Mouse (Mus musculus) A20 (cell line): ENCODE data around the gene Alkbh5.
"Not testable (repeated sequence)": the region's sequence is repeated elsewhere in the genome, so short reads cannot be mapped to it uniquely, and the experiment has no call there.

Source experiments
- DNase-seq: peaks from one replicate; pipeline ENCODE4 v3.0.0-alpha.2; 2011; ENCODE audit warnings: low read depth, low spot score

Gene Alkbh5

DNA sequence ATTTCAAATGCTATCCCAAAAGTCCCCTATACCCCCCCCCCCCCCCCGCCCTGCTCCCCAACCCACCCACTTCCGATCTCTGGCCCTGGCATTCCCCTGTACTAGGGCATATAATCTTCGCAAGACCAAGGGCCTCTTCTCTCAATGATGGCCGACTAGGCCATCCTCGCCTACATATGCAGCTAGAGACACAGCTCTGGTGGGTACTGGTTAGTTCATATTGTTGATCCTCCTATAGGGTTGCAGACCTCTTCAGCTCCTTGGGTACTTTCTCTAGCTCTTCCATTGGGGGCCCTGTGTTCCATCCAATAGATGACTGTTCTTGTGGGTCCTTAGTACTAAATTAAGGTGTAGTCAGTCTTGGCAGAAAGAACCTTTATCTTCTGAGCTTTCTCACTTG, 7.0 kb downstream of the Alkbh5 start:
- DNase-seq, result not testable (repeated sequence)

GRCm38 (mm10) chr11:60545433-60545832, 9.3 kb downstream of the Alkbh5 start:
- no peak for DNase-seq

- no peak for DNase-seq
Observed at GRCm38 (mm10) chr11:60548112-60548511, 11.9 kb downstream of the Alkbh5 start.

DNA sequence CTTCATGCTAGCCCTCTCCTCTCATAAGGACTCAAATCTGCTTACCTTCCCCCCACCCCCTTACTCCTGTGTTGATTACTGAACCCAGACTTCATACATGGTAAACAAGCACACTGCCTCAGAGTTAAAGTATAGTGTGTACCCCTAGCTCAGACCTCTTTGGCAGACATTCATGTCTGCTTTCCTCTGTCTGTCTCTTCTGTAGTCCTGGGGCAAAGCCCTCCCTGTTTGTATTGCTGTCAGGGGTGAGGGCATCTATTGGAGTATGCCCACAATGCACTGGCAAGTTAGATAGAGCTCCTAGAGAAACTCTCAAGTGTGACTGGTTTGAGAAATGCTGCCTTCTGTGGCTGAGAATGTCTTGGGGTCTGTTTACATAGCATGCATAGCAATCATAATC, 16.9 kb downstream of the Alkbh5 start:
- no peak for DNase-seq

DNA sequence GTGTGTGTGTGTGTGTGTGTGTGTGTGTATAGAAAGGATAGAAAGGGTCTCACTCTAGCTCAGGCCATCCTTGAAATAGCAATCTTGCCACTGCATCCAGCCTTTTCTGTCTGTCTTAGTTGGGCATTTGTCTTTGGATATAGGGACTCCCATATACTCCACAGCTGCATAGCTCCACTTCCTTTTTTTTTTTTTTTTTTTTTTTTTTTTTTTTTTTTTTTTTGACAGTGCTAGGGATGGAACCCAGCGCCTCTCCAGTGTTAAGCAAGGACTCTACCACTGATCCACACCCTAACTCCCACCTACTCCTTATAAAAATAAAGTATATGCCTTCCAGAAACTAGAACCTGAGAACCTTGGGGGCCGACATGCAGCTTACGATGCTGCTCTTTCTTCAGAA, 21.5 kb downstream of the Alkbh5 start:
- DNase-seq, result no peak

DNA sequence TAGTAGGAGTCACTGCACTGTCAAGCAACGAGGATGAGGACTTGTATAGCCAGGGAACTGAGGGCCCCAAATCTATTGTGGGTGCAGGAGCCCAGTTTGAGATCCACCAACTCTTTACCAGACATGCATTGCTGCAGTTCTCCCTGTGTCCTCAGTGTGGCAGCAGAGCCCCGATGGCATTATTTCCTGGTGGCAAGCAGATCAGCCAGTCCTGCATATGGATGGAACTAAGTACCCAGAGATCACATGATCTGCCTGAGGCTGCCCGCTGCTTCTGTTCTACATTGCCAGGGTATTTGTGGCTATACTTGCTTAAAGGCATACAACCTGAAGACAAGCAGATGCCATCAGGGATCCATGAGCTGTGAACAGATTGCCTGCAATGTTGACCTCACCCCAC, 23.2 kb downstream of the Alkbh5 start:
- peak; percentile 64 for DNase-seq

DNA sequence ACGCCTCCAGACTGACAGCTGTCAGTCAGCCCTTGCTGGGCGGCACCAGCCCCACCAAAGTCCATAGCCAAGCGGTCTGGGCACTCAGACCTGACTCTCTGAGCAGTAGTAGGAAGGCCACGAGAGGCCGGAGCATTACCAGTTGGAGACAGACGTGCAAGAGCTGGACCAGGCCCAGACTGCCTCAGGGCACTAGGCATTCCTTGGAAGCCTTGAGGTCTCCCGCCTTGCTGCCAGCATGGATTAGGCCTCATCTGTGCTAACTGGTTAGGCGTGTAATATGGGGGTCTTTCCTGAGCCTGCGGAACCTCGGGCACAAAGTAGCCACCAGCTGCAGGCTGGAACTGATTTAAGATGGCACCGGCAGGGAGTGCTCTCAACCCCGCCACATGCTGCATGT, 37.8 kb downstream of the Alkbh5 start:
- not testable (repeated sequence) for DNase-seq
